Mouse (Mus musculus): ENCODE measurements at regions not wholly inside any gene's neighbourhood (a gene's known extent, or its start where the extent isn't known, plus 50 kb on each side); places are given as distances from the start of the nearest gene placed in this dataset.

GRCm38 (mm10) chr5:28891988-28892387 is 303.8 kb upstream of the Rnf32 start:
- TF ChIP-seq ZKSCAN1 (IDR thresholded peaks at IDR 0.05; ENCODE audit: borderline replicate concordance, low read depth, low read length) (no peak), CTCF (conservative IDR thresholded peaks at IDR 0.05 in 1 of 2, IDR thresholded peaks at IDR 0.05 in 1 of 2; ENCODE audit: low read depth in 2 of 2, low read length in 2 of 2) (no peak), EP300 (IDR thresholded peaks at IDR 0.05; ENCODE audit: low read length) (no peak), ETS1 (conservative IDR thresholded peaks at IDR 0.05; ENCODE audit: low read depth, low read length) (no peak)
